Mouse (Mus musculus): Measurements from ENCODE around the gene Tpt1. TPM values are rescaled to one million over a fixed set of nuclear protein-coding genes. Genes with fewer than 3 reads are reported as not detected.
"Not testable (repeated sequence)": the region's sequence is repeated elsewhere in the genome, so short reads cannot be mapped to it uniquely, and the experiment has no call there.

Gene Tpt1
- total RNA-seq (2021) = 1,000 to 10,000 TPM; 2,885 to 3,154 TPM

GRCm38 (mm10) chr14:75844867-75845697 is at the start of gene Tpt1:
Tpt1 (plus strand) TSS chr14:75845093.
- DNase-seq (ENCODE audit: low spot score) = peak; percentile 98
- intact Hi-C loops (cut with DNase I) = loop anchor here (1.0 kb wide), 1 partner anchor 10 kb away; no protein-coding TSS in a partner anchor

GRCm38 (mm10) chr14:75795918-75796317 is 49.0 kb upstream of the Tpt1 start:
- intact Hi-C loops (cut with DNase I) = loop anchor here (2.0 kb wide), 1 partner anchor 19 kb away; no protein-coding TSS in a partner anchor

DNA sequence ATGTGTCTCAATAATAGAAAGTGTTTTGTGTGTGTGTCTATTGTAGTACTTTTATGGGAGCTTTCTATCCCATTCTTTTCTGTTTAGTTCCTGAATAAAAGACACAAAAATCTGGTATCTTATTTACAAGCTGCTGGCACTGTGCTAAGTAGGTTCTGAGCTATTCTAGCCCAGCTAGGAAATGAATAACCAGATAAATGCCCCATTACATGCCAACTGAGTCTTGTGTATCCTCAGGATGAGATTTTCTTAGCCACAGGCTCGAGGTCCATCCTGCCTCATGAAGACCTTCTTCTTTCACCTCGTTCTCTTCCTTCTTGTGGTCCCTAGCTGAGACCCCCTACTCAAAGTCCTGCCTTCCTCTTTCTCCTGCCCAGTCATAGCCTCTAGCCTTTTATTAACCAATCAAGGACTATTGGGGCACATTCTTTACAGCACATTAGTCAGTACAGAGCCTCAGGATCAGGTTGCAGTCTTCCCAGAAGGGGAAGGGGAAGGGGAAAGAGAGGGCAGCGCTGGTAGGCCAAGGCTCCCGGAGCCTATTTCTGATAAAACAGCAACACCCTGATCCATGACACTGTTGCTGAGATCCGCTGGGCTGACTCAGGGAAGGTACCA is 47.0 kb upstream of the Tpt1 start:
- DNase-seq (ENCODE audit: low spot score) = no peak
- intact Hi-C loops (cut with DNase I) = no loop called here

More at GRCm38 (mm10) chr14:75795918-75796317, 49.0 kb upstream of the Tpt1 start:
- no peak for DNase-seq (ENCODE audit: low spot score)

DNA sequence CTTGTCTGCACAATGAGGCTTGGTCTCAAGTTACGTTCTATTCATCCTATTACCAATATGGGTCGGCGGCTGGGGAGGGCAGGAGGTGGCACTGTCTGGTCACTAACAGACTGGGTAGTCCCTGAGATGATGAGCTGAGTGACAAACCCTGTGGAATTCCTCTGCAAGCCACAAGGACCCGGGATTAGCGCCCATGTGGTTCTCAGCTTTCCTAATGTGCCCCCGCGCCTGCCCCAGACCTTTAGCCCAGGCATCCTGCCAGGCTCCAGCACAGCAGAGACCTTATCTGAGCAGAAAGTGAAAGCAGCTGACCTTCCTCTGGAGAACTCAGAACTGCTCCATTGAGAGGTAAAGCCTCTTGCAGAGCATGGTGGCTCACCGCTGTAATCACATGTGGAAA is 37.1 kb upstream of the Tpt1 start:
- no peak for DNase-seq (ENCODE audit: low spot score)
- intact Hi-C loops (cut with DNase I) = loop anchor here (2.0 kb wide), 1 partner anchor 19 kb away; no protein-coding TSS in a partner anchor

DNA sequence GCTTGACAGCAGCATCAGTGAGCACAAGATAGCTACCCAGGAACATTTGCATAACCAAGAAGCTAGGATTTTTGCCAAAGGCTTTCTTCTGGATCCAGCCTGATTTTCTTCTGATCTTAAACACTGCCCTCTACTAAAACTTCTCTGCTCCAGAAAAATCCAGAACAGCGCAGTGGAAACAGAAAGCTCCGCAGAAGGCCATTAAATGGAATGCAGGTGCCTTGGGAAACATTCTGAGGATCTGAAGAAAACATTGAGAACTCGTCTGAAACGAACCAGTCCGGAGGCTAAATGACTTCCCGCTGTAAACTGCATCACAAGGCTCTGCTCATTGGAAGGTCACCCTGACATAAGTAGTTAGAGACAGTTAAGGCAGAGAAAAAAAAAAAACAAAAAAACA is 35.0 kb upstream of the Tpt1 start:
- intact Hi-C loops (cut with DNase I) = loop anchor here (2.0 kb wide), 1 partner anchor 17 kb away; no protein-coding TSS in a partner anchor
- DNase-seq (ENCODE audit: low spot score) = no peak

GRCm38 (mm10) chr14:75818528-75818927 is 26.4 kb upstream of the Tpt1 start:
- DNase-seq (ENCODE audit: low spot score) = no peak
- intact Hi-C loops (cut with DNase I) = no loop called here

GRCm38 (mm10) chr14:75819341-75819740 is 25.6 kb upstream of the Tpt1 start:
- DNase-seq (ENCODE audit: low spot score) = no peak
- intact Hi-C loops (cut with DNase I) = no loop called here

- intact Hi-C loops (cut with DNase I) = no loop called here
- no peak for DNase-seq (ENCODE audit: low spot score)
Observed at GRCm38 (mm10) chr14:75820007-75820406, 24.9 kb upstream of the Tpt1 start.

GRCm38 (mm10) chr14:75826851-75827410 is 18.0 kb upstream of the Tpt1 start:
- no peak for DNase-seq (ENCODE audit: low spot score)
- intact Hi-C loops (cut with DNase I) = loop anchor here (2.0 kb wide), 1 partner anchor 18 kb away; no protein-coding TSS in a partner anchor

DNA sequence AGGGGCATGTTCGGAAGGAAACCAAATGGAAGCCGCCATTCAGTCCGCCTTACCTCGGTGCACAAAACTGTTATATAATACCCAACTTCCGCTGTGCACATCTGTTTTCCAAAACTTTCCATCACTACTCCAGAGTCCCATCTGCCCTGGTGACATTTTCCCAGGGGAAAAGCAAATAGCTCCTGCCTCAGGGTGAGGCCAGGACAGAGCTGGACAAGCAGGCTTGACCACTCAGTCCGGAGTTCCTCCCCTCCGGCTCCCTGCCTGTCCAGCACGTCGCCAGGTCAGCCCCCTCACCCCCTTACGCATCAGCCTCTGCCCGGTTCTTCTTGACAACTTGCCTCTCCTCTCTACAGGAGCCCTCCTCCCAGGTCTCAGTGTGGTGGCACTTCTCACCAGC is 16.7 kb upstream of the Tpt1 start:
- intact Hi-C loops (cut with DNase I) = loop anchor here (2.0 kb wide), 2 partner anchors 41 to 59 kb away; partner anchors contain the start of gene Slc25a30
- DNase-seq (ENCODE audit: low spot score) = no peak

GRCm38 (mm10) chr14:75828866-75829806 is 15.8 kb upstream of the Tpt1 start:
- peak; percentile 68 for DNase-seq (ENCODE audit: low spot score)
- intact Hi-C loops (cut with DNase I) = loop anchor here (2.0 kb wide), 2 partner anchors 42 to 60 kb away; partner anchors contain the start of gene Slc25a30

GRCm38 (mm10) chr14:75829817-75830216 is 15.1 kb upstream of the Tpt1 start:
- intact Hi-C loops (cut with DNase I) = loop anchor here (2.0 kb wide), 2 partner anchors 43 to 61 kb away; partner anchors contain the start of gene Slc25a30
- not testable (repeated sequence) for DNase-seq (ENCODE audit: low spot score)

DNA sequence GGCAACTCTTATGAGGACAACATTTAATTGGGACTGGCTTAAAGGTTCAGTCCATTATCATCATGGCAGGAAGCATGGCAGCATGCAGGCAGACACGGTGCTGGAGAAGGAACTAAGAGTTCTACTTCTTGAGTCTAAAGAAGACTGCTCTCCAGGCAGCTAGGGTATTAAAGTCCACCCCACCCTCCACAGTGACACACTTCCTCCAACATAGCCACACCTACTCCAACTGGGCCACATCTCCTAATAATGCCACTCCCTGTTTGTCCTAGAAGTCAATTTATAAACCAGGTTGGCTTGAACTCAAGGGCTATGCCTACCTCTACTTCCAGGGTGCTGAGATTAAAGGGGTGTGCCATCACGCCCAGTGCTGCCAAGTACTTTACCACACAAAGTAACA is 12.9 kb upstream of the Tpt1 start:
- DNase-seq (ENCODE audit: low spot score) = no peak
- intact Hi-C loops (cut with DNase I) = no loop called here

DNA sequence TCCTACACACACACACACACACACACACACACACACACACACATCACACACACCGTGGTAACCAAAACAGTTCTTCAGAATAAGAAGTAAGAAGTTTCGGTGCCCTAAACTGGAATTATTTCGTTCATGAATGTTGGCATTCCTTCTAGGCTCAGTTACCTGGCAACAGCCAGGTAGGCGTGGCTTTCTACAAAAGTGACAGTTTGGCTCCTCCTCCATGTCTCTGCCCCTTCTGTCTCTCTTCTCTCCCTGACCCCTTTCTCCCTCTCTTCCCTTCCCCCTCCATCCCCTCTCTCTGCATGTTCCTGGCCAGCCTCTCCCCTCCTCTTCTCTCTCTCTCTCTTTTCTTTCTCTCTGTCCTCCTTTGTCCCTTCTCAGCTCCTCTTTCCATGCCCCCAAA is 11.9 kb upstream of the Tpt1 start:
- intact Hi-C loops (cut with DNase I) = no loop called here

GRCm38 (mm10) chr14:75833546-75834250 is 11.2 kb upstream of the Tpt1 start:
- DNase-seq (ENCODE audit: low spot score) = peak; percentile 12
- intact Hi-C loops (cut with DNase I) = no loop called here

More for the DNA sequence above, 11.9 kb upstream of the Tpt1 start:
- no peak for DNase-seq (ENCODE audit: low spot score)

DNA sequence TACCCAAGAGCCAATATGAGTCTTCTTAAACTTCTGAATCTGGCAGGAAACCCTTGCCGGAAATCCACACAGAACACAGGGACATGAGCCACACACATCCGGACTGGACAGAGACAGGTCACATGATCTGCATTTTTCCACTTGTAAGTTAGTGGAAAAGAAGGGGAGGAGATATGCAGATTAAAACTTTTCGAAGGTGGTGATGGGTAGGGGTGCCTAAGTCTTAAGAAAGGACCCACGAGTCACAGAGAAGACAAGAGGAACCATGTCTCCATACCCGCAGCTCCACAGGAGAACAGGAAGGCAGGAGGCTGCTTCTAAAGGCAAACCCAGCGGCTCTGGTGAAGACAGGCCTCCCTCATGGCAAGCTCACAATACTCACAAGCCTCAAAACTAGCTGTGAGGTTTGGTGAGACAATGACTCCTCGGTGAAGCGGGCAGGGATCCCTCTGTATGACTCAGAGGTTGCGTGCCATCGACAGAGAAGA is 10.6 kb upstream of the Tpt1 start:
- intact Hi-C loops (cut with DNase I) = no loop called here
- DNase-seq (ENCODE audit: low spot score) = peak; percentile 76

DNA sequence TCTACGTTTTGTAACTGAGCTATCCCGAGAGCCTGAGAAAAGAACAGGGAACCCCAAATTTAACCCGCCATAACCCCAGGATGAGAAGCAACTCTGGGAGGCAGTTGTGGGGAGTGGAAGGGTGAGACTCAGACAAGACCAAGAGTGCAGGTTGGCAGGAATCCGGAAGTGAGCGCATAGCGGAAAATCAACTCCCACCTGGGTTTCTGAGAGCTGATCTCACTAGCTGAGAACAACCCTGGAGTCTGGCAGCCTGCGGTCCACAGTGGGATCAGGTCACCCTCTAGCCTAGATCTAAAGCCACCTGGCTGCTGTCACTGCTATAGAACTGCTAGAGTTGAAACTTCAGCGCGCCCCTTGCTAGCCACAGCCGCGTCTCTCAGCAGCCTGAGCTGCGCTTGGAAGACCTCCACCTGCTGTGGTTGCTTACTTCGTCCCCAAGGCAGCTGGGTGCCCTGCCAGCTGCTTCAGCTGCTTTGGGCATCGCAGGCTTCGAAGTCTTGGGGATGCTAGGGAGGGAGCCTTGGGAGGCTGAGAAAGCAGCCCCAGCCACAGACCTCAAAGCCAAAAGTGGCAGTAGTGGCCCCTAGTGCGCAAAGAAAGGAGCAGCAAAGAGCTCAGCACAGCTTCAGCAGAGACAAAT is 10.0 kb upstream of the Tpt1 start:
- intact Hi-C loops (cut with DNase I) = loop anchor here (1.0 kb wide), 1 partner anchor 9 kb away; no protein-coding TSS in a partner anchor

GRCm38 (mm10) chr14:75836579-75836978 is 8.3 kb upstream of the Tpt1 start:
- no peak for DNase-seq (ENCODE audit: low spot score)
- intact Hi-C loops (cut with DNase I) = no loop called here

More for the DNA sequence above, 10.0 kb upstream of the Tpt1 start:
- DNase-seq (ENCODE audit: low spot score) = peak; percentile 64

Data from heart, postnatal 25 days (tissue).